Mouse (Mus musculus) heart, adult 2 months (tissue): ENCODE measurements at regions not wholly inside any gene's neighbourhood (a gene's known extent, or its start where the extent isn't known, plus 50 kb on each side); places are given as distances from the start of the nearest gene placed in this dataset.

ENCODE experiments used
- CTCF ChIP-seq: fragments of 200-600 bp; IDR thresholded peaks from 2 replicates; pipeline ENCODE4 v1.8.1; 2022; ENCODE audit warnings: antibody characterized with exemption, mild to moderate bottlenecking, moderate library complexity
- EP300 ChIP-seq: fragments of 200-500 bp; IDR thresholded peaks from 2 replicates; pipeline ENCODE4 v1.6.1; 2011; ENCODE audit warnings: low read depth, low read length, control low read depth; ENCODE audit not compliant: insufficient read depth
- POLR2A ChIP-seq: fragments of 200-500 bp; IDR thresholded peaks from 2 replicates; pipeline ENCODE4 v1.6.1; 2011; ENCODE audit warnings: mild to moderate bottlenecking, low read depth, low read length, control low read depth; ENCODE audit not compliant: insufficient read depth

DNA sequence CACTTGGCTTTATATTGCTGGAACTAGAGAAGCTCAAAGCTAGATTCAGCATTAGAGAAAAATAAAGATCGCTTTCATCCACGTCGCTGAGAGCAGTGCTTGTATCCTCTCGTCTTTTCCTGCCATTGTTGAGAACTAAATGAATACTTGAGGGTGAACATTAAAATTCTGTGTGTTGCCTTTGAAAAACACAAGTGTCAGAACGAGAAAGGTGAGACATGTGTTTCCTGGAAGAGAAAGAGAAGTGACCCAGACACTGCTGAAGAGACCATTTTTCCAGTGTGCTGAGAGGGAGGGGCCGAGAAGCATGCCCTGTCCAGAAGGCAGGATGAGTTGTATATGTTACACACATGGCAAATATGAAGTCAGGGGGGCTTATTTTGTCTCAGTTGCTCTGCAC is 77.5 kb upstream of the Prep start:
- TF ChIP-seq CTCF (no peak), POLR2A (no peak), EP300 (no peak)
